Mouse (Mus musculus): Measurements from ENCODE around the gene Ern1. TPM values are rescaled to one million over a fixed set of nuclear protein-coding genes. Genes with fewer than 3 reads are reported as not detected.

The Ern1 gene
- total RNA-seq, 2 experiments from 2014 or later = 10.2 to 12.9 TPM

GRCm38 (mm10) chr11:106353188-106353587 is 134.5 kb downstream of the Ern1 start, which contains the start of gene Scn4a:
Gene Scn4a (minus strand): TSS chr11:106353288.
- DNase-seq = no peak
- intact Hi-C loops (cut with DNase I) = no loop called here

GRCm38 (mm10) chr11:106351941-106352340 is 135.7 kb downstream of the Ern1 start:
- no peak for DNase-seq
- intact Hi-C loops (cut with DNase I) = no loop called here

GRCm38 (mm10) chr11:106351253-106351652 is 136.4 kb downstream of the Ern1 start:
- no peak for DNase-seq
- intact Hi-C loops (cut with DNase I) = no loop called here

- intact Hi-C loops (cut with DNase I) = no loop called here
- no peak for DNase-seq
Measured at GRCm38 (mm10) chr11:106350853-106351252, 136.8 kb downstream of the Ern1 start.

GRCm38 (mm10) chr11:106349772-106350171 is 137.9 kb downstream of the Ern1 start:
- DNase-seq = no peak
- intact Hi-C loops (cut with DNase I) = no loop called here

GRCm38 (mm10) chr11:106344910-106345309 is 142.7 kb downstream of the Ern1 start:
- no peak for DNase-seq
- intact Hi-C loops (cut with DNase I) = no loop called here

Other genes with a start within 250 kb of the Ern1 start
- gene Ftsj3, start 231.8 kb downstream of the Ern1 start, total RNA-seq (2021) = 10 to 100 TPM; 21.1 to 23.0 TPM
- gene Psmc5, start 231.7 kb downstream of the Ern1 start, total RNA-seq (2021) = 100 to 1,000 TPM; 102 to 105 TPM
- 10 to 100 TPM; 19.1 to 19.9 TPM for gene Smarcd2, start 214.9 kb downstream of the Ern1 start, total RNA-seq (2021)
- not detected for gene Tcam1, start 211.2 kb downstream of the Ern1 start, total RNA-seq (2021)
- not detected for gene Gh, start 186.0 kb downstream of the Ern1 start, total RNA-seq (2021)
- gene Cd79b, start 173.1 kb downstream of the Ern1 start, total RNA-seq (2021) = 1 to 10 TPM; 1.9 to 3.0 TPM
- 10 to 100 TPM; 14.7 to 19.0 TPM for gene Scn4a, start 134.6 kb downstream of the Ern1 start, total RNA-seq (2021)
- under 1 TPM; 0.81 to 0.92 TPM for gene Prr29, start 122.4 kb downstream of the Ern1 start, total RNA-seq (2021)
- 10 to 100 TPM; 30.3 to 34.9 TPM for gene Icam2, start 99.8 kb downstream of the Ern1 start, total RNA-seq (2021)
- 10 to 100 TPM; 40.1 to 42.1 TPM for gene Tex2, start 125.6 kb upstream of the Ern1 start, total RNA-seq (2021)